Mouse (Mus musculus) left cerebral cortex, adult 9 months (tissue): Measurements from ENCODE around the gene E2f1.

Experiments used
- DNase-seq, 2 experiments: peaks; one replicate each; pipeline ENCODE4 v3.0.0; 2022; ENCODE audit warnings: low spot score in 2 of 2

Gene E2f1

GRCm38 (mm10) chr2:154569836-154570286 is at the start of gene E2f1:
Gene E2f1, minus strand, starts transcription at chr2:154569892.
- peak; percentile 62 to 90 for DNase-seq

GRCm38 (mm10) chr2:154617061-154617460 is 47.4 kb upstream of the E2f1 start:
- DNase-seq = no peak

DNA sequence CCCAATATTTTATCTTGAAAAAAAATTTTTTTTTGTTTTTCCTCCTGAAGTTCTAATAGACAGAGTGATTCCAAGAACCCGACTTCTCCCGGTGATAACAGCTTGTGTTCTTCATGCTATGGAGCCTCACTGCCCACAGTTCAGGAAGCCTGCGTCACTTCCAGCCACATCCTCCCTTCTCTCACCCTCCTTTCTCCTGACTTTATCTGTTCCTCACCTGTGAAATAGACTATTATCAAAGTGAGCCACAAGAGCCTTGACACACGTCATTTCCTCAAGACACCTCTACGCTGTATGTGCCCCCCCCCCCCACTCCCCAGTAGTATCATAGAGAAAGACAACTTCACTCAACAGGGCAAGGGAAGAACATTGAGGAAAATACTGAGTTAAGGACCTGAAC is 46.0 kb upstream of the E2f1 start:
- DNase-seq = no peak

- no peak for DNase-seq
Measured at GRCm38 (mm10) chr2:154614841-154615576, 45.3 kb upstream of the E2f1 start.

DNA sequence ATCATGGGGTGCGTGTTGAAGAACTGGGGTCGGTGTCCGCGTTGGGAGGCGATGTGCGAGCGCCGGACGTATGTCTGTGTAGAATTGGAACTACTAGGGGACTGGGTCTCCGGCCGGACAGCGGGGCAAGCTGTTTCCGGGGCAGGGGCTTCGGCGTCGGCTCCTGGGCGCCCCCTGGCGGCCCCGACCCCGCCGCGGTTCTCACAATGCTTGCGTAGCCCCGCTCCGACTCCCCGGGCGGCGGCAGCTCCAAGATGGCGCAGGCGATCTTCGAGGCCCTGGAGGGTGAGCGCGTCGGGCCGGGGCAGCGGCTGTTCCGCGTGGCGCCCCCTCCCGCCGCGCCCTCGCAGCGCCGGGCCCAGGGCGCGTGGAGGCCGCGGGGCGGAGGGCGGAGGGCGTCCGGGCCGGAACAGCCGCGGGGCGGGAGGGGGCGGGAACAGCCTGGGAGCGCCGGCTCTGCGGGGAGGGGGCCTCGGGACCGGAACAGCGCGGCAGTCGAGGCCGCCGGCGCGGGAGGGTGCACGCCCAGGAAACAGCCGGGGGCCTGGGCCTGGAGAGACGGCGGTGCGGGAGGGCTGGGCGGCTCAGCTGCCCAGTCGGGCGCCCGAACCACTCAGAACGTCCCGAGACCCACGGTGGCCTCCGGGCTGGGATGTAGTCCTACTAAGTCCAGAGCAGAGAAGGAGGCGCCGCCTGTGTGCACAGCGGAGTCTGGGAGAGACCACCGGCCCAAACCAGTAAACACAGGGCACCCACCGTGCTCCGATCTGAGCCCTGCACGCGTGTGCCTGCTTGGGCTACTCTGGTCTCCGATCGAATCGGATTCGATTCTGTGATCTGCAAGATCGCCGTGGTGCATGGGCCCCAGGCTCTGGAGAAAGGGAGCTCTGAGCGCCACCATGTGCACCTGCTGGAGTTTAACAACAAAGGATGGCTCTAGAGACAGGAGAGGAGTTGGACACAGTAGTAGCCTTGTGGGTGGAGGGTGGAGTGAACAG is 43.7 kb upstream of the E2f1 start, which contains the start of the genes Zfp341 and 4930519P11Rik:
Zfp341 (plus strand) TSS at position 180 of the 998 bp plus-strand sequence.
4930519P11Rik (minus strand) TSS at position 320 of the 998 bp plus-strand sequence.
- DNase-seq = peak; percentile 71 to 90

DNA sequence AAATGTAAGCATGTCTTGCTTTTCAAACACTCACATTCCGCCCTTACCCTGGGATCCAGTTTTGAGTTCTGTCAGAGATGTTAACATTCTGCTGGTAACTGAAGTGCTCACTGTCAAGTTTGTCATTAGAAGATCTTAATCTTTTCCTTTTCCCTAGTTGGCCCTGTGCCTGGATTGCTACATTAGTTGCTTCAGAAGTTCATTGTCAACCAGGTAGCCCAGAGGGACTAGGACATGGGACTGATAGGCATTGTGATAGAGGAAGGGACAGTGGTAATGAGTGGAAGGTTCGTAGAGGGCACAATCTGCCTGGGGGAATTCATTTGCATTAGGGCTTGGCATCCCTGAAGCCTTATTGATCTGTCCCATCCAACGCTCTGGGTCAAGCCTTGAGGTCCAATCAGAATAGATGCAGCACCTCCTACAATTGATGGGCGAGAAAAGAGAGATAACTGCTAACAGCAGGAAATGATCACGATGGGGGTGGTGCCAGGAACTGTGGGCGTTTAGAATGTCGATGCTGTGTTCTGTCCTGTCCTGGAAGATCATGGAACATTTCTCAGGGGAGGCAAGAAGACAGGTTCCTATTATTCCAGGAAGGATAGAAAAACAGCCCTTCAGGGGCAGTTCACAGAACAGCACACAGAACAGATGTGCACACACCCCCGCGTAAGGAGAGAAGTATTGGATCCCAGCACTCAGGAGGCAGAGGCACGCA is 39.5 kb upstream of the E2f1 start:
- no peak for DNase-seq

- no peak for DNase-seq
Measured at GRCm38 (mm10) chr2:154606965-154607364, 37.3 kb upstream of the E2f1 start.

GRCm38 (mm10) chr2:154604156-154604555 is 34.5 kb upstream of the E2f1 start:
- DNase-seq = no peak

DNA sequence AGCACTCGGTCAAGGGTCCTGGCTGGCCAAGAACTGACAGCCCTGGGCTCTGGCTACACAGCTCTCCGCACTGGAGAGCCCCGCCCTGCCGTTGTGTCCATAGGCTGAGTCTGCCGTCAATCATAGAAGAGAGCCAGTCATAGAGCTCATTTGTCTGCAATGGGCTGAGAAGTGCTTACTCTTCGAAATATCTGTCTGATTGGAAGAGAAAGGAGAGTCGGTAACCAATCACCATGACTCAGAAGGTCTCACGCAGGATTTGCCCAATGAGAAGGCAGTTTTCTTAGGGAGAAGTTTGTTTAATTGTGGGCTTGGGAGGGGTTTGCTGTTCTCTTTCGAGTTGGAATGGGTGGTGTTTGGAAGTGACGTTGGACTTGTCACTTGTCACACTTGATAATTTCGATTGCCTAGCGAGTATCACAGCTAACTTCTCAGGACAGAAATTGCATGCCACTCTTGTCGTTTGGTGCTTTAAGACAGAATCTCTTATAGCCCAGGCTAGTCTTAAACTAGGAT is 34.0 kb upstream of the E2f1 start, which contains the start of gene Pxmp4:
Pxmp4 (minus strand) TSS at position 71 of the 516 bp plus-strand sequence.
- peak; percentile 97 to 100 for DNase-seq

- DNase-seq = no peak
Measured at GRCm38 (mm10) chr2:154603007-154603637, 33.4 kb upstream of the E2f1 start.

DNA sequence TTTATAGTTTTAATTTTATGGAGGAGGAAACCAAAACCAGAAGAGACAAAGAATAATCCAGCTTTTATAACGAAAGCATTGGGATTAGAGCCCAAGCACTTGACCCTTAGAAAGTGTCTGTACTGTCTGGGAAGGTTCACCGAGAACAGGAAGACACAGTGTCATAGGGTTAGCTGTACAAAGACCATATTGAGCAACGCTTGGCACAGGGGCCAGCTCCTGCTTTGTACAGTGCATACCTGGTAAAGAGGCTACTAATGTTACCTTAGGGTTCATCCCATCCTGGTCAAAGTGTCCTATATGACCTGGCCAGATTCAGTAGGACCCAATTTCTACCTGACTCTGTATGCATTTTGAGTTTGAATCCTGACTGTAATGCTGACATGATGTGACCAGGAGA is 31.6 kb upstream of the E2f1 start:
- DNase-seq = no peak

- no peak for DNase-seq
Measured at GRCm38 (mm10) chr2:154600586-154600985, 30.9 kb upstream of the E2f1 start.

- no peak for DNase-seq
Measured at GRCm38 (mm10) chr2:154597399-154597798, 27.7 kb upstream of the E2f1 start.

DNA sequence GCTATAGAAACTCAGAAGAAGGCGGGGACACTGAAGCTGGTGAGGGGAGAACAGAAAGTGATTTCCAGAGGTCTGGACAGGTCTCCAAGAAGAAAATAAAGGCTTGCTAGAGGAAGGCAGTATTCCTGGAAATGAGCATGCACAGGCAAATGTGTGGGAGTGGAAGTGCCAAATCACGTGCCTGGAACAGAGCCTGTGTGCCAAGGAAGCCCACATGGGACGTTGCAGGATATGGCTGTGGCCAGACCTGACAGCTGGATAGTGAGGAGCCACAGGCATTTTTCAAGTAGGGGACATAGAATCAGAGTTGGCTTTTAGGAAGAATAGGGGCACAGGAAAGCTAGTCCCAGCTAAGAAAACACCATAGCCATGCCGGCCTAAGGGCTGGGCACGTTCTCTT is 26.1 kb upstream of the E2f1 start:
- DNase-seq = no peak

- no peak for DNase-seq
Measured at GRCm38 (mm10) chr2:154593025-154593424, 23.3 kb upstream of the E2f1 start.

- no peak for DNase-seq
Measured at GRCm38 (mm10) chr2:154591239-154591638, 21.5 kb upstream of the E2f1 start.

DNA sequence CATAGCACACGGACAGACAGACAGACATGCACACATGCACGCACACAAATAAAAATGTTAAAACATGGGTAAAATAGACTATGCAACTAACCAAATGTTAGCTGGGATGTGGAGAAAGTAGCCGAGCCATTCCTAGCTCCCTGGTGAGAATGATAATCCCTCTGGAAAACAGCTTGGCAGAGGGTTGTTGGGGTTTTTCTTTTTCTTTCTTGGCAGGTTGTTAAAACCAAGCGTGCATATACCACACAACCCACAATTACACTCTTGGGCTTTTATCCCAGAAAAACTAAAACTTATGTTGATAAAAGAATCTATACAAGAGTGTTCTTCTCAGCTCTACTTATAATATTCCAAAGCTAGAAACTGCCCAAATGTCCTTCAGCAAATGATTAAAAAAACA is 19.4 kb upstream of the E2f1 start:
- DNase-seq = peak in 1 of 2 experiments; percentile 35

- DNase-seq = no peak
Measured at GRCm38 (mm10) chr2:154586405-154586804, 16.7 kb upstream of the E2f1 start.

GRCm38 (mm10) chr2:154584931-154585601 is 15.4 kb upstream of the E2f1 start:
- DNase-seq = no peak
